Mouse (Mus musculus) lung, embryonic 14.5 days (tissue): ENCODE results near the gene Men1. TPM values are rescaled to one million over a fixed set of nuclear protein-coding genes. Genes with fewer than 3 reads are reported as not detected.

Source experiments
- ATAC-seq: fragments of 200-750 bp; cut with Nextera tagmentation; 2 replicates; pipeline ENCODE4 v1.8.0; 2017; ENCODE audit warnings: mild to moderate bottlenecking, moderate TSS enrichment, moderate library complexity; ENCODE audit not compliant: insufficient read depth
- DNase-seq: peaks from one replicate; pipeline ENCODE4 v3.0.0-alpha.2; 2015
- H3K27ac ChIP-seq: fragments of 300-500 bp; sonication (generic); 2 replicates; pipeline ENCODE4 v1.5.1; 2014; ENCODE audit warnings: low read depth, mild to moderate bottlenecking, moderate library complexity
- H3K27me3 ChIP-seq: fragments of 300-500 bp; sonication (generic); 2 replicates; pipeline ENCODE4 v1.6.1; 2014; ENCODE audit warnings: low read length, control low read depth; ENCODE audit not compliant: insufficient read depth
- H3K36me3 ChIP-seq: fragments of 300-500 bp; sonication (generic); 2 replicates; pipeline ENCODE4 v1.6.1; 2014; ENCODE audit warnings: control low read depth; ENCODE audit not compliant: insufficient read depth
- H3K4me1 ChIP-seq: fragments of 300-500 bp; sonication (generic); 2 replicates; pipeline ENCODE4 v1.6.1; 2014; ENCODE audit warnings: antibody characterized with exemption, control low read depth; ENCODE audit not compliant: insufficient read depth
- H3K4me2 ChIP-seq: fragments of 300-500 bp; sonication (generic); 2 replicates; pipeline ENCODE4 v1.6.1; 2014; ENCODE audit warnings: mild to moderate bottlenecking
- H3K4me3 ChIP-seq: fragments of 300-500 bp; sonication (generic); 2 replicates; pipeline ENCODE4 v1.5.1; 2014; ENCODE audit warnings: low read depth, low read length
- H3K9ac ChIP-seq: fragments of 300-500 bp; sonication (generic); 2 replicates; pipeline ENCODE4 v1.6.1; 2014
- H3K9me3 ChIP-seq: fragments of 300-500 bp; sonication (generic); 2 replicates; pipeline ENCODE4 v1.6.1; 2016; ENCODE audit warnings: low read depth, low read length, control low read depth
- CTCF ChIP-seq: IDR thresholded peaks from 2 replicates; pipeline ENCODE4 v1.5.1; 2016; ENCODE audit warnings: antibody characterized with exemption, low read depth
- WGBS: fragments of 180-500 bp; shearing (Covaris S2); extraction: QIAGEN DNeasy Blood & Tissue Kit; methylation state at CpG from one replicate; pipeline ENCODE4 v1.1.7; 2014; 5-methylcytosine and 5-hydroxymethylcytosine counted together
- polyA plus RNA-seq: library from polyadenylated mRNA; unstranded; fragments of >200 nt; fragmentation: Nextera tagmentation; extraction: Ambion mirVana; gene quantifications from 2 replicates; pipeline ENCODE4 v1.2.1, GENCODE M21; 2014

Gene Men1
- polyA plus RNA-seq, 1 experiment from 2014 or later: 68.6 TPM

DNA sequence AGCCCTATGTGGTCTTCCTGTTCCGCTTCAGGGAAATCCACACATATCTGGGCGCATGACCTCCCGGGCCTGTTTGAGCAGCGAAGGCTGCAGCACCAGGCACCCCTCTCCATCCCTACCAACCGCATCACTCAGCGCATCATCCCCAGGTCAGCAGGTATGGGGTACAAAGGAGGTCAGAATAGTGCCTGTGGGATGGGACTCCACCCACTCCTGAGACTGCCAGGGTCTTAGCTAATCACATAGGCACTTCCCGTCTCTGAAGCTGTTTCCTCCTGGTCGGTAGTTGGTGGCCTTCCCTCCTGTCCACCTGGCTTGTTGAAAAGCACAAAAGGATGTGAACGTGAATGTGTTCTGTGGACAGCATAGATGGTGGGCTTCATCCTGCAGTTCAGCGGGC, 11.9 kb downstream of the Men1 start:
- H3K36me3 ChIP-seq: peaks cover 52% of the 10 kb centered on the region
- 86% methylated on average over 10 of the region's 10 CpGs for WGBS
- peak; percentile 8 for DNase-seq
- no peak overlapping the region for H3K27ac ChIP-seq
- no peaks in the 10 kb centered on the region for H3K9me3 ChIP-seq
- no peak for TF ChIP-seq CTCF
- no peak overlapping the region for H3K9ac ChIP-seq
- no peaks in the 10 kb centered on the region for H3K27me3 ChIP-seq
- no peaks in the 10 kb centered on the region for H3K4me1 ChIP-seq
- no peak overlapping the region for H3K4me3 ChIP-seq
- no peak for ATAC-seq
- H3K4me2 ChIP-seq: no peak overlapping the region

DNA sequence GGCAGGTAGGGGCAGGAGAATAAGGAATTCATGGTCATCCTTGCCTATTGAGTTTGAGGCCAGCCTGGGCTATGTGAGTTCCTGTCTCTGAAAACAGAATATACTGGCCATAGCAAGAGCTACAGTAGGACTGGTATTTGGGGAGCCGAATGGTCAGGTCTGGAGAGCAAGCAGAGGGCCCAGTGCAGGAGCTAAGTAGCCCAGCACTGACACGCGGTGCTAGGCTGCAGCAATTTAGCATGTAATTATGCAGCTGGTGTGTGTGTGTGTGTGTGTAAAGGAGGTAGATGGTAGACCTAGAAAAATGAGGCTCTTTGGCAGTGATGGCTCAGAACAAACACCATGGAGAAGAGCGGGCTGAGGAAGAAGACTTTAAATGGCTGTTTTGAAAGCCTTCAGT, 12.8 kb downstream of the Men1 start:
- H3K4me2 ChIP-seq: no peak overlapping the region
- H3K4me1 ChIP-seq: no peaks in the 10 kb centered on the region
- H3K9me3 ChIP-seq: no peaks in the 10 kb centered on the region
- DNase-seq: no peak
- no peak for TF ChIP-seq CTCF
- H3K27ac ChIP-seq: no peak overlapping the region
- H3K9ac ChIP-seq: no peak overlapping the region
- ATAC-seq: no peak
- 94% methylated on average over 4 of the region's 4 CpGs for WGBS
- peaks cover 57% of the 10 kb centered on the region for H3K36me3 ChIP-seq
- no peak overlapping the region for H3K4me3 ChIP-seq
- H3K27me3 ChIP-seq: no peaks in the 10 kb centered on the region

DNA sequence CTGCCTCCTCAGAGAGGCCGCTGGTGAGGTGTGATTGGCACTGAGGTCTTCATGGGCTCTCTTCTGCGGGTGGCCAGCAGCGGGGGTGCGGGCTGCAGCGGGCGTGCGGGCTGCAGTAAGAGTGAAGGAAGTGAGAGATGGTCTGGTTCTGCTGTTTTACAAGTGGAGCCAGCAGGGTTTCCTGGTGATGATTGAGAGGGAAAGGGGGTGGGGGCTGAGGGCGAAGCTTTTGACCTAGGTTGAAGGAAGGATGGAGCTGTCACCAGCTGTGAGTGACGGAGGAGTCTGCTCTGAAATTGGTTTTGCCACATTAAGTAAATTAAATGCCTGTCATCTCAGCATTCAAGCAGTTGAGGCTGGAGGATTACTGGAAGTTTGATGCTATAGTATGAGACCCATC, 13.9 kb downstream of the Men1 start:
- Histone ChIP-seq H3K36me3 (peaks cover 61% of the 10 kb centered on the region), H3K4me3 (no peak overlapping the region), H3K4me1 (no peaks in the 10 kb centered on the region), H3K9me3 (no peaks in the 10 kb centered on the region), H3K27me3 (no peaks in the 10 kb centered on the region), H3K9ac (no peak overlapping the region), H3K4me2 (no peak overlapping the region), H3K27ac (peak overlapping the region; percentile 72; the same call in 1 of the 2 replicates)
- DNase-seq: no peak
- whole genome bisulfite sequencing: 54% methylated on average over 9 of the region's 9 CpGs
- TF ChIP-seq CTCF: no peak
- no peak for ATAC-seq

DNA sequence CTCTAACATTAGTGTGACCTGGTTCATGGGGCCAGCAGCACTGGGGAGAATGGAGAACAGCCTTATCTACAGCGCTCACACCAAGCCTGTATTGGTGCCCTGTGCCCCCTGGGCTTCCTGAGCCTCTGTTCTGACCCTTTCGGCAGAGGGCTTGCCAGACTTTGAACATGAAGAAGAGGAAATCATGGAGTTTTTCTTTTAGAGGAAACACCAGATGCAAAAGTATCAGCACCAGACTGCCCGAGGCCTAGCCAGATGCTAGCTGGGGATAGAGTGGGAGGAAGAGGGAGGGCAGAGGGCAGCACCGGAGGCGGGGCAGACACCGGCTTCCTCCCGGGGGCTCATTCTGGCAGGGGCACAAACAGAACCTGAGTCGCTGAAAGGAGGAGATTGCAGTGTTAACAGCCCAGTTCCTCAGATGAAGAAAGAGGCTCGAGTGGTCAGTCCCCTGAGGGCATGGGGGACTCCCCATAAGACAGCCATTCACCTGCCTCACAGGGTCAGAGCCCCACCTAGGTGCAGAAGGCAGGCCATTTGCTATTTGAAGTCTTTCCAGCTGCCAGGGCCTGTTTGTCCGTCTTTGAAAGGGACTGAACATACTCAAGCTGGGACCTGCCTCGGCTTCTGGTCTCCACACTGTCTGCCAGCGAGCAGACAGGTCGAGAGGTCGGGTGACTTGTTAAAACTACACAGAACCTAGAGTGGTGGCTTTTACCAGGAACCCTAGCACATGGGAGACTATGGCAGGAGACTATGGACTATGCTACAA, 14.6 kb downstream of the Men1 start:
- Histone ChIP-seq H3K27me3 (no peaks in the 10 kb centered on the region), H3K4me1 (no peaks in the 10 kb centered on the region), H3K4me3 (no peak overlapping the region), H3K36me3 (peaks cover 61% of the 10 kb centered on the region), H3K4me2 (no peak overlapping the region), H3K27ac (peak overlapping the region; percentile 72), H3K9ac (no peak overlapping the region), H3K9me3 (no peaks in the 10 kb centered on the region)
- DNase-seq (peak; percentile 61), ATAC-seq (peak; percentile 47; the same call in 1 of the 2 replicates)
- WGBS: 28% methylated on average over 14 of the region's 14 CpGs
- TF ChIP-seq CTCF: no peak

DNA sequence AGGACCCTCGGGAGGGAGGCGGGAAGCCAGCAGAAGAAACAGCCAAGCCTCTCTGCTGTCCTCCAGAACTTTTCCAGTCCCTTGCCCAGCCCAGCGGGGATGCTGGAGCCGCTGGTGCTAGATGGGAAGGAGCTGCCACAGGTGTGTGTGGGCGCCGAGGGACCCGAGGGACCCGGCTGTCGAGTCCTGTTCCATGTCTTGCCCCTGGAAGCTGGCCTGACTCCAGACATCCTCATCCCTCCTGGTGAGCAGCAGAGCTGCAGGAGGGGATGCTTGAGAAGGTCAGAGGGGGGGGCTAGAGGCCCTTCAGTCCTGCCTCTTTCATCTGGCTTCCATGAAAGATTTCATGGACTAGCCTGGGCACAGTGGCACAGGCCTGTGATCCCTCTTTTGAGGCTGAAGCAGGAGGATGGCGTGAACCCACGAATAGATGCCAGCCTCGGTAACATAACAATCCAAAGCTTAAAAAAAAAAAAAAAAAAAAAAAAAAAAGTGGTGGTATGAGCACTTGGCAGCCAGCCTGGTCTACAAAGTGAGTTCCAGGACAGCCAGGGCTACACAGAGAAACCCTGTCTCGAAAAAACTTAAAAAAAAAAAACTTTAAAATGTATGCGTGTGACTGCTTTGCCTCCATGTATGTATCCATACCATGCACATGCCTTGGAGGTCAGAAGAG, 16.8 kb downstream of the Men1 start:
- no peaks in the 10 kb centered on the region for H3K9me3 ChIP-seq
- peaks cover 45% of the 10 kb centered on the region for H3K36me3 ChIP-seq
- no peak overlapping the region for H3K27ac ChIP-seq
- DNase-seq (no peak), ATAC-seq (no peak)
- H3K4me1 ChIP-seq: no peaks in the 10 kb centered on the region
- no peaks in the 10 kb centered on the region for H3K27me3 ChIP-seq
- H3K4me2 ChIP-seq: no peak overlapping the region
- H3K4me3 ChIP-seq: no peak overlapping the region
- TF ChIP-seq CTCF: no peak
- no peak overlapping the region for H3K9ac ChIP-seq
- 57% methylated on average over 14 of the region's 14 CpGs for WGBS

DNA sequence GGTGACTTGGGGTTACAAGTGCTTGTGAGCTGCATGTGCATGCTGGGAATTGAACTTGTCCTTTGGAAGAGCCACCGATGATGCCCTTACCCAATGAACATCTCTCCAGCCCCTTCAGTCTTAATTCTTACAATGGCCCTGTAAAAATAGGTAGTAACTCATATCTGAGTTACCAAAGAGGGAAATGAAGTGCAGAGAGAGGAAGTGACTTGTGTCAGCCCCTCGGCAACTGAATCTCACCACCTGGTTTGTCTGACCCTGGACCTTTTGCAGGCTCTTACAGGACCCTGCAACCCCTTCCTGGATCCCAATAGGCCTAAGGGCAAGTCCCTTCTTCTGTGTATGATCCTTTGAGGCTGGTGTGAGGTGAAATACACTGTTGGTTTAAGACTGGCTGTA, 17.3 kb downstream of the Men1 start:
- Histone ChIP-seq H3K27me3 (no peaks in the 10 kb centered on the region), H3K9me3 (no peaks in the 10 kb centered on the region), H3K4me3 (no peak overlapping the region), H3K27ac (no peak overlapping the region), H3K4me1 (no peaks in the 10 kb centered on the region), H3K36me3 (peaks cover 42% of the 10 kb centered on the region), H3K9ac (no peak overlapping the region), H3K4me2 (no peak overlapping the region)
- ATAC-seq (no peak), DNase-seq (no peak)
- no peak for TF ChIP-seq CTCF
- 85% methylated on average over 2 of the region's 2 CpGs for WGBS

DNA sequence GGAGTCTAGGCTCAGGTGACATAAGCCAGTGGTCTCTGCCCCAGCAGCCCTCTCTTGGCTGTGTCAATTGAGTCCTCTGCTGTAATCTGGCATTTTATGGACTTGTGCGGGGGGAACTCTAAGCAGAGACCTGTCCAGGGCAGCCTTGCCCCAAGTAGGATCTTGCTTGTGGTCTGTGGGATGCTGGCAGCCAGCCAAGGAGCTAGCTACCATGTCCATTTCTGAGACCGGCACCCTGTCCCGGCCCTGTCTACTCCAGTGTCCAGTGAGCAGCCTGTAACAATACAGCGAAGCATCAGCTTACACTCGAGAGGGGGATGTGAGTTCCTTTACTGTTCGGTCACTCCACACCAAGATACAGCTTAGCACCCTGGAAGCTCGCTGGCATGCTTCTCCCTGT, 19.3 kb downstream of the Men1 start:
- no peaks in the 10 kb centered on the region for H3K4me1 ChIP-seq
- H3K27me3 ChIP-seq: no peaks in the 10 kb centered on the region
- H3K4me3 ChIP-seq: no peak overlapping the region
- 77% methylated on average over 7 of the region's 7 CpGs for WGBS
- peaks cover 39% of the 10 kb centered on the region for H3K36me3 ChIP-seq
- ATAC-seq: no peak
- no peaks in the 10 kb centered on the region for H3K9me3 ChIP-seq
- H3K27ac ChIP-seq: no peak overlapping the region
- no peak overlapping the region for H3K9ac ChIP-seq
- no peak overlapping the region for H3K4me2 ChIP-seq
- no peak for TF ChIP-seq CTCF
- DNase-seq: no peak
